Mouse (Mus musculus): Measurements from ENCODE around the gene Igfbp5.

Igfbp5 gene

GRCm38 (mm10) chr1:72868429-72869215, 6.1 kb downstream of the Igfbp5 start:
- no peak for DNase-seq

- DNase-seq: no peak
These were observed 7.3 kb downstream of the Igfbp5 start for GRCm38 (mm10) chr1:72867346-72867745.

- DNase-seq: no peak
These were observed 8.3 kb downstream of the Igfbp5 start for GRCm38 (mm10) chr1:72866417-72866816.

GRCm38 (mm10) chr1:72865900-72866299, 8.8 kb downstream of the Igfbp5 start:
- peak; percentile 70 to 79 for DNase-seq

GRCm38 (mm10) chr1:72864272-72864671, 10.4 kb downstream of the Igfbp5 start:
- DNase-seq: no peak

GRCm38 (mm10) chr1:72863692-72864091, 11.0 kb downstream of the Igfbp5 start:
- no peak for DNase-seq

GRCm38 (mm10) chr1:72862248-72862647, 12.4 kb downstream of the Igfbp5 start:
- DNase-seq: no peak

GRCm38 (mm10) chr1:72861702-72862101, 13.0 kb downstream of the Igfbp5 start:
- DNase-seq: peak in 1 of 2 experiments; percentile 8

GRCm38 (mm10) chr1:72860502-72860901, 14.2 kb downstream of the Igfbp5 start:
- DNase-seq: no peak

GRCm38 (mm10) chr1:72859963-72860362, 14.7 kb downstream of the Igfbp5 start:
- peak in 1 of 2 experiments; percentile 11 for DNase-seq

- no peak for DNase-seq
These were observed 15.8 kb downstream of the Igfbp5 start for GRCm38 (mm10) chr1:72858874-72859273.

- peak in 1 of 2 experiments; percentile 6 for DNase-seq
These were observed 16.4 kb downstream of the Igfbp5 start for GRCm38 (mm10) chr1:72858286-72858685.

- peak in 1 of 2 experiments; percentile 12 for DNase-seq
These were observed 17.1 kb downstream of the Igfbp5 start for GRCm38 (mm10) chr1:72857631-72858030.

- DNase-seq: peak in 1 of 2 experiments; percentile 18
These were observed 17.5 kb downstream of the Igfbp5 start for GRCm38 (mm10) chr1:72857142-72857541.

- DNase-seq: peak in 1 of 2 experiments; percentile 22
These were observed 18.3 kb downstream of the Igfbp5 start for GRCm38 (mm10) chr1:72856209-72856909.

- DNase-seq: peak in 1 of 2 experiments; percentile 12
These were observed 19.0 kb downstream of the Igfbp5 start for GRCm38 (mm10) chr1:72855729-72856128.

- peak; percentile 38 to 62 for DNase-seq
These were observed 20.1 kb downstream of the Igfbp5 start for GRCm38 (mm10) chr1:72854337-72855237.

GRCm38 (mm10) chr1:72853759-72854158, 20.9 kb downstream of the Igfbp5 start:
- DNase-seq: no peak

- no peak for DNase-seq
These were observed 25.6 kb downstream of the Igfbp5 start for GRCm38 (mm10) chr1:72849037-72849436.

GRCm38 (mm10) chr1:72847849-72848380, 26.8 kb downstream of the Igfbp5 start:
- DNase-seq: no peak

- no peak for DNase-seq
These were observed 30.0 kb downstream of the Igfbp5 start for GRCm38 (mm10) chr1:72844675-72845074.

GRCm38 (mm10) chr1:72842666-72843459, 31.8 kb downstream of the Igfbp5 start:
- no peak for DNase-seq

Data from lung, postnatal 4 days (tissue).